Mouse (Mus musculus) heart, postnatal 0 days (tissue): ENCODE results near the gene Ptpn22.

ENCODE experiments used
- CTCF ChIP-seq: IDR thresholded peaks from 2 replicates; pipeline ENCODE4 v1.5.1; 2016; ENCODE audit warnings: antibody characterized with exemption, control low read depth, low read depth
- EP300 ChIP-seq: IDR thresholded peaks from 2 replicates; pipeline ENCODE4 v1.6.1; 2016; ENCODE audit warnings: antibody characterized with exemption, low read depth

DNA sequence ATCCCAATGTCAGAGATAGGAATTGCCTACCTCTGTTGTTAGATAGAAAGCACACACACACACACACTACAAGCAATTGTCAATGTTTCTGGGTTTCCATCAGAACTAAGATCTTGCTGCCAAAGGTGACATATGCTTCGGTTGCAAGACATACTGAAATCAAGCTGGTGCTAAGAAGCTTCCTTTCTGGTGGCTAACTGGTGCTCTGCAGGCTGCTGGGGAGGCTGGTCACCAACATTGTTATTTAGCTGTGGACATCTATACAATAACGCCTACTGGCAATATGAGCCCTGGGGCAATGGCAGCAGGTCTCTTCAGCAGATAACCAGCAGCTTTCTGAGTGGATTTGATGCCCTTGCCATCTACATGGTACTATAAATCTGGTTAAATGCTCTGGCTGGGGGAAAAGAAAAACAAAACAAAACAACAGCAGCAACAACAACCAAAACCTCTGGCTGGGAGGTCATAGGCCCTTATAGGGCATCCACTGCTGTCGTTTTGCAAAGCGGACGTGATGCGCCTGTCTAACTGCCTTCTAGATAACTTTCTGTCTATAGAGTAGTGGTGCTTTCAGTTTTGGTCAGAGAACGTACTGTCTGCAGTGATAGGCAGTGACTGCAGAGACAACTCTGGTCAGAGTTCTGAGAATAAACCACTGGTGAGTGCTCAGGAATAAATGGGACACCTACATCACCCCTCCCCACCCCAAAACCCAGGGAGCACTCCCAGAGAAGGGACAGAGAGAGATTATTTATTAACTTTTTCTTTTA is 2.4 kb upstream of the Ptpn22 start:
- TF ChIP-seq CTCF (no peak), EP300 (no peak)
